Mouse (Mus musculus) activated CD4-positive, CD25-positive, alpha-beta regulatory T cell, adult 4 months (primary cell): ENCODE data around the gene Slc28a1. TPM values are rescaled to one million over a fixed set of nuclear protein-coding genes. Genes with fewer than 3 reads are reported as not detected.
"Not testable (repeated sequence)": the region's sequence is repeated elsewhere in the genome, so short reads cannot be mapped to it uniquely, and the experiment has no call there.

ENCODE experiments used
- ATAC-seq: one replicate; pipeline ENCODE4 v1.8.0; 2017
- polyA plus RNA-seq, 2 experiments: library from polyadenylated mRNA; unstranded; fragments of 100-300 nt; shearing (Covaris generic); gene quantifications; one replicate each; pipeline ENCODE4 v1.2.1; 2017

The Slc28a1 gene
- polyA plus RNA-seq, 2 experiments from 2014 or later: not detected

DNA sequence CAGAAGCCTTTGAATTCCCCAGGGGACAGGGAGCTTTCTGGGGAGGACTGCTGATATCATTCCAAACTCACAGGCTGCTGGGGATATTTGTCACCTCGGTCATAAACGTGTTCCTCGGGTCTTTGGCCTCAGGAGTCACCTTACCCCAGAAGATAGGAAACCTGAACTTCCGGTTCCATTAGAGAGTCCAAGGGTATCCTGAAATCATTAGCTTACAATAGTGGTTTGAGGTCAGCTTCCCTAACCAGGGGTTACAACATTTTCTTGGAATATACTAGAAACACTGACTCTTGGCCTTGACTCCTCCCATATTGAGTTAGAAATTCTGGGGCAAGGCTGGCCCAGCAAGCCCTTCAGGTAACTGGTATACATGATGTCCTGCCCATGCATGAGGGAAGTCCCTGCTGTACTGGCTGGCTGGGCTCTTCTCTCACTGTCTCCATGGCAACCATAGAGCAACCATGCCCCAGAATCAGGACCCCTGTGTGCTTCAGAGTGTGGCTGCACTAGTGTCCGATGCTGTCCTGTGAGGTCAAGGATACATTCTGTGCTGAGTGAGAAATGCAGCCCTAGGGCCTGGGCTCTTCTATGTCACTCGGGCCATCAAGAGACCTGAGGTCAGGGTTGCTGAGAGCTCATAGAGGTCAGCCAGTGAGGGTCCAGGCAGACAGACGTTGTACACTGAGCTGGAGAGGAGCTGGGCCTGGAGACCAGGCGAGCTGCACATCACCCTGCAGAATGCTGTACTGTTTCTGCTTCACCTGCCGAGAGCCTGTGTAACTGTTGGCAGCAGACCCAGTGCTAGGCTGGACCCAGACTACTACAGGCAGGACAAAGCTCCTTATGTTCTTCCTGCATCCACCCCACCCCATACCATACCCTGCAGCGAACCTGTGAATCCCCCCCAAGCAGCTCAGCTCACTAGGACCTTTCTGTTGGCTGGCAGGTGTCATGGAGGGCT is 10.9 kb downstream of the Slc28a1 start:
- ATAC-seq: no peak

DNA sequence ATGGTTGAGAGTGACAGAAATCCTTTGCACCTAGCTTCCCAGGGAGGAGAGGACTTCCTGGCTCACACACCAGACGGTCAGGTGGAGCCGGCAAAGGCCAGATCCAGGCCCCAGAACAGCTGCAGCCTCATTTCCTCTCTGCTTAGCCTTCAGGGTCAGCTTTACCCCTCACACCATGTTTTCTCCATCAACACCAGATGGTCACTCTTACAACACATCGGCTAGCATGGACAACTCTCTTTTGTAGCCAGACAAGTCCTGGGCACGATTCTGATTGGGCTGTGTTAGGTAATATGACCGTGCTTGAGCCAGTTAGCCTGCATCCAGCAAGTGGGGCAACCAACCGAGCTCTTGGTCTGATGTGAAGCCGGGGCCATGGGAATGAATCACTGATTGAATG is 17.3 kb downstream of the Slc28a1 start:
- ATAC-seq: no peak

DNA sequence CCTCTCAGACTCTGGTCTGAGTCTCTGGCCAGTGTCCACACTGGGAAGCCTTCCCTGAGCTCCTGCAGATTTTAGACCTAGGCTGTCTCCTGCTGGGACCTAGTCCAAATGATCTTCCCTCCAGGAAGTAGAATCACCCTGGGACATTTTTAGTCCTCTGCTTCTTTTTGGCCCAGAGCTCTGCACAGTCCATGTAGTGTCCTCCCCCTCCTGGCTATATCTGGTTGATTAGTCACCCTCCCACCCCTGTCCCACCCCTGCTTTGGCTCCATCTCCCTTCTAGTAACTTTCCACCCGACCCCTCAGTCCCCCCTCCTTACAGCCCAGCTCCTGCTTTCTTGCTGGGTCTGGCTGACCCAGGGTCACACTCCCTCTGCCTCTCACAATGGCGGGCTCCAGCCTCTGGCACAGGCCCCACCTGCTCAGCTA is 18.3 kb downstream of the Slc28a1 start:
- no peak for ATAC-seq

DNA sequence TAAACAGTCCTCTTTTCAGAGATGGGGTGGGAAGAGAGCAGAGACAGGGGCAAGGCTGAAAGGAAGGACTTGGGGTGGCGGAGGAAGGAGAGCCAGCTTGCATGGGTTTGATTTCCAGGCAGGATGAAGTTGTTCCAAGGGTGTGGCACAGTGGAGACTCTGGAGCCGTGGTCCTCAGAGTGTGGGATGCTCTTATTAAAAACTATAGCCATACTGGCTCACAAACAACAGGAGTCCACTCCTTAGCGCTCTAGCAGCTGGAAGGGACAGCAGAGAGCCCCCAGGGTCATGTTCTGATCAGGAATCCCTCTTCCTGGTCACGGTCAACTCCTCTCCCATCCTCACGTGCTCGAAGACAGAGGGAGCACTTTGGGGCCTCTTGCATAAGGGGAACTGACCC is 18.8 kb downstream of the Slc28a1 start:
- no peak for ATAC-seq

DNA sequence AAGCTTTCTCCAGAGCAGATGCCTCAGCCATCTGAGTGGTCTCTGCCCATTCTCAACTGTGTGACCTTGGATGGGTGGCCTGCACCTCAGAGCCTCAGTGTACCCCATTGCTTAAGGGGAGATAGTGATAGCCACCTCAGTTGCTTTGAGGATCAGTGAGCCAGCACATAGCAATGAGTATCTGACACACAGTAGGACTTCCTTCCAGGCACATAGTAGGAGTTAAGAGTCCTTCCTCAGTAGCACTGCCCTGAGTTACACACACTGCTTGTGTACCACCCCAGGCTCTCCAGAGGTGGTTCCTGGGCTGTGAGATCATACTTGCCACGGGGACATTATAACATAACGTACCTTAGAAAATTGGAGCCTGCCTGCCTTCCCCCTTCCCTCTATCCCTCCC is 19.3 kb downstream of the Slc28a1 start:
- no peak for ATAC-seq

DNA sequence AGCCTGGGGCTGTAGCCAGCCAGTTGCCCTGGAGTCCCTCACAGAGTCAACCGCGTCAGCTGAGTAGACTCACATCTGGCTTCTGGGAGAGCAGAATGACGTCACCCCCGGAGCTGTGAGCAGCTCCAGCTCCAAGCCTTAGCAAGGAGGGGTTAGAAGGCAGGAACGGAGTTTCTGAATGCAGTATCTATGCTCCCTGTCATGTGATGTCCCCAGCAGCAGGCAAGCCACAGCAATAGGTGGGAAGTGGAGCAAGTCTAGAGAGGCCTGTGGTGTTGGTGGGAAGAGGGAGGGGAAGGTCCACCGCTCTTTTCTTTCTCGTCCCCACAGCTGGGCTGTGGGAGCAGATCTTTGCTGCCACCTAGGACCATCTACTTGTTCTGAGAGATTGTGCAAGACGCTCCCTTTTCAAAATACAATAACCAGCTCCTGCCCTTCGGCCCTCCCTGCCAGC is 20.0 kb downstream of the Slc28a1 start:
- no peak for ATAC-seq

DNA sequence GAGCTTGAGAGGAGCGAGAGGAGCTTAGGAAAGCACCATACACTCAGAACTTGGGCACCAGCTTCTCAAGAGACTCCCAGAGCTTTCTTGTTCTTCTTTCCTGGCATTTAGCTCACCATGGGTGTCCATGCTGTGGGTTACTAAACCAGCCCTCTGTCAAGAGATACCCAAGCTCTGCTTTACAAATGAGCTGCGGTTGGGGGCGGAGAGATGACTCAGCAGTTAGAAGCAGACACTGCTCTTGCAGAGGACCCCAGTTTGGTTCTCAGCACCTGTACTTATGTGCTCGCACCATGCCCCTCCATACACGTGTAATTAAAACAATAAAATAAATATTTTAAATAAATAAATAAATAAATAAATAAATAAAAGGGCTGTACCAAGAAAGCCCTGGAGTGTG is 22.7 kb downstream of the Slc28a1 start:
- ATAC-seq: no peak

DNA sequence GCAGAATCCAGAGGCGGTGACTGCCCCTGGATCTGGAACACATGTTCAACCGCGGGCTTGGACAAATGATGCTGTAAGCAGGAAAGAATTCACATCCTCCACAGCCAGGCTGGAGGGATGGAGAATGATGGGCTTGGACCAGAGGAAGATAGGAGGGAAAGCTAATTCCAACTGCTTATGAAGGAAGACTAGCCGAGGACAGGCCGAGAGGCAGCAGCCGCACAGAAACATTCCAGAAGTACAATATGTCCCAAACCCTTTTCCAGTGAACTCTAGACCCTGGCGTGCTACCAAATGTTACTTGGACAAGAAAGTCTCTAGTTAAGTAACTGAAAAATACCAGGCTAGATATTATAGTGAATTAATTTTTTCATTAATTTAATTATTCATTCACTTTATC is 24.5 kb downstream of the Slc28a1 start:
- no peak for ATAC-seq

DNA sequence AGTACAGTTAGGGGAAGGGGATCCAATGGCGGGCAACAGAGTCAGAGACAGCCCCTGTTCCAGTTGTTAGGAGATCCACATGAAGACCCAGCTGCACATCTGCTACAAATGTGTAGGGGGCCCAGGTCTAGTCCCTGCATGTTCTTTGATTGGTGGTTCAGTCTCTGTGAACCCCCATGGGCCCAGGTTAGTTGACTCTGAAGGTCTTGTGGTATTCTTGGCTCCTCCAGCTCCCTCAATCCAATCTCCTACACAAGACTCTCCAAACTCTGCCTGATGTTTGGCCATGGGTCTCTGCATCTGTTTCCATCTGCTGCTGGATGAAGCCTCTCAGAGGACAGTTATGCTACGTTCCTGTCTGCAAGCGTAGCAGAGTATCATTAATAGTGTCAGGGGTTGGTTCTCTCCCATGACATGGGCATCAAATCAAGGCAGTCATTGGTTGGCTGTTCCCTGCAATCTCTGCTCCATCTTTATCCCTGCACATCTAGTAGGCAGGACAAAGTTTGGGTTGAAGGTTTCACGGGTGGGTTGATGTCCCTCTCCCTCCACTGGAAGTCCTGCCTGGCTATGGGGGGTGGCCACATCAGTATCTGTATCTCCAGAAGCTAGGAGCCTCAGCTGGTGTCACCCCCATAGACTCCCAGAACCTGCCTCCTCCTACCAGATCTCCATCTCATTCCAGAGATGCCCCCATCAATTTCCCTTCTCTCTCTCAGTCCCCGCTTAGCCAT is 25.2 kb downstream of the Slc28a1 start:
- ATAC-seq: no peak

DNA sequence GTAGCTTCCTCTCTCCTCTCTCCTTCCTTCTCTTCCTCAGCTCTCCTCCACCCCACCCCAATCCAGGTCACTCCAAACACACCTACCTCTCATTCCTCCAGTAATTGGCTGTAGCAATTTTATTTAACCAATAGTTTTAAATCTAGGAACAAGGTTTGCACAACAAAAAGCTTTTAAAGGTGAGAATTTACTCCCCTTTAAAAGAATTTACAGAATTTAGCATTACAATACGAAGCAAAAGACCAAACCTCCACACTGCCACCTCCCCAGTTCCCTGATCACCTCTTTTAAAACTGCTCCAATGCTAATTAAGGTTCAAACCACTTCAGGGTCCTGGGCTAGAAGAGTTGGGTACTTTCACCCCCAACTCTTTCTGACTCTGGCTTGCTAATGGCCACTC is 26.9 kb downstream of the Slc28a1 start:
- ATAC-seq: no peak

DNA sequence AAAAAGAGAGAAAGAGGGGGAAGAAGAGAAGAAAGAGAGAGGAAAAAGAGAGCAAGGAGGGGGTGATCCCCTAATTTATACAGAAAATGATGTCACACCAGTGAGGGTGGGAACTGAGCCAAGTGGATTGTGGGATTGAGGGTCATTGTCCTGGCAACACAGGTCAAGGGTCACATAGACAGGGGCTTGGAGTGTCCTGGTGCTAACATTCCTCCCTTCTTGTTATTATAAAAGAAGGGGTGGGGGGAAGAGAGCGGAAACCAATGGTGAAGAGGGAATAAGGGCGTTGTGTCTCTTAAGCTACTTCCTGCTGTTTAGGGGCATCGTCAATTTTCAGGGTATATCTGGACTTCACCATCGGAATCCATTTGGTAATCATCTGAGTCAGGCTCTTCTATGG is 28.5 kb downstream of the Slc28a1 start:
- not testable (repeated sequence) for ATAC-seq

DNA sequence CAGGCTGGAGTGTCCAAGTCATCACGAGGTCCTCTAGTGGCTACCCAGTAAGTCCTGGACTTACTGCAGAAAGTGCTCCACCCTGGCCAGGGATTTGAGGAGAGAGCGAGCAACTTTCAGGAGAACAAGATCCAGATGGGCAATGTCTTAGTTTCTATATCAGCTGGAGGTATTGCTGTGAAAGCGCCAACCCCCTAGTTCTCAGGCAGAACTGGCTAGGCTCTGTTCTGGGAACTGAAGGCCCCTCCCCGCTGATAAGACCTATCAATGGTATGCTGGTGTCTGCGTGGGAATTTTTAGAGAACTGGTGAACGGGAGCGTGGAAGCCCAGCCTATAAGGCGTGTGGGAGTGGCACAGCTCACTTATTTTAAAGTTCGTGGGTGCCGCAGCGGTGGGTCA is 35.2 kb downstream of the Slc28a1 start:
- no peak for ATAC-seq

DNA sequence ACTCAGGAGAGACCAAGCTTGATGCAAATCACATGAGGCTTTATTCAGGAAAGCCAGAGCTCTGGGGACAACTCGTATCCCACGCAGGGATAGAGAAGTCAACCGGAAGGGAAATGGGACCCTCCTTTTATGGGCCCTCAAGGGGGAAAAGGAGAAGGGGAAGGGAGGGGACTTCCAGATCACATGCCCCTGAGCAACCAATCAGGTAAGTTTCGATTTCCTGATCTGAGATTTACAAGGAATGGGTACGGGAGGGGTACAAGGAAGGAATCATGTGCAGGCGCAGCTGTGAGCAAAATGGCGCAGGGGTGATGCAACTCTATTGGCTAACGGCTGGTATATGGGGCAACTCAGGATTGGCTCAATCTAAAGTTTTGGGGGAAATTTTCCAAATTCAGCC is 36.6 kb downstream of the Slc28a1 start:
- ATAC-seq: no peak

DNA sequence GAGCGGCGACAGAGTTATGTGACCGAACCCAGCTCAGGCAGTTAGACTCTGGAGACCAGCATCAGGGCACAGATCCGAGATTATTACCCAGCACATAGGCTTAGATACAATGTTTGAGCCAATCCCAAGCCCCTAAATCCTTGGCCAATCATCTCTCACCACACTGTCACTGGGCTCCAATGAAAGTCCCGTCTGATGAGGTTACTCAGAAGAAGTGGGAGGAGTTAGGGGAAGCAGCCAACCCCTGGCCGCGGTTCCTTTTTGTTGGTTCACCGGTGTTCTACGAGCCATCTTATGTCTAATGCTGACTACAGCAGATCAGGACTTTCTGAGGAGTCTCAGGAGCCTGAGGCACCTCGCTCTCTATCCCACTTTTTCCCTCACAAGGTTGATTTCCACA is 37.7 kb downstream of the Slc28a1 start:
- no peak for ATAC-seq

DNA sequence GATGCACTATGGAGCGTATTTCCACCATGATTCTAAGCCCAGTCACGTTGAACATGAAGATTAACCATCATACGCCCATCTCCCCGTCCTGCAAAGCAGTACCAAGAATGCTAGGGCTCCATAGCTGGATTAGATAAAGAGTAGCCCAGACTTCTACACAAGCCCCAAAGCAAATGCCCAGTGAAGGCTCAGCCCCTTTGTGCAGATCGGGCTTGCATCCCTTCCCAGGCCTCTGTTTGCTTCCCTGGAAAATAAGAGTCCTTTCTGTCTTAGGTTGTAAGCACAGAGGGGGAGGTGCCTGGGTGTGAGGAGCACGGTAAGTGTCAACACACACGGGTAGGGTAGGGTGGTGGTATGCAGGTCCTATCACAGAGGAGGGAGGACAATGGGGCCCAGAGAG is 38.2 kb downstream of the Slc28a1 start:
- ATAC-seq: no peak

DNA sequence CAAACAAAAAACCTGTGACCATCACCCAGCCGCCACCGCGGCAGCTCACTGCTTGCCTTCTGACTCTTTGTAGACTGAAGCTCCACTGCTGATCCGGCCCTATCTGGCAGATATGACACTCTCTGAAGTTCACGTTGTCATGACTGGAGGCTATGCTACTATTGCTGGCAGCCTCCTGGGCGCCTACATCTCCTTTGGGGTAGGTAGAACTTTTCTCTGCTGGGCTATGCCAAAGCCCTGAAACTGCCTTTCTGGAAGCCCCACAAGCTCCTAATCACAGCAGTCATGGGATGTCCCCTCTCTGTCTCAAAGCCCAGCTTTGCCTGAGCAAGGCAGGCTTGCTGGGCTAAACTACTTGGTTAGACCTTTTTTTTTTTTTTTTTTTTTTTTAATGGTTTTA is 38.7 kb downstream of the Slc28a1 start:
- ATAC-seq: no peak

DNA sequence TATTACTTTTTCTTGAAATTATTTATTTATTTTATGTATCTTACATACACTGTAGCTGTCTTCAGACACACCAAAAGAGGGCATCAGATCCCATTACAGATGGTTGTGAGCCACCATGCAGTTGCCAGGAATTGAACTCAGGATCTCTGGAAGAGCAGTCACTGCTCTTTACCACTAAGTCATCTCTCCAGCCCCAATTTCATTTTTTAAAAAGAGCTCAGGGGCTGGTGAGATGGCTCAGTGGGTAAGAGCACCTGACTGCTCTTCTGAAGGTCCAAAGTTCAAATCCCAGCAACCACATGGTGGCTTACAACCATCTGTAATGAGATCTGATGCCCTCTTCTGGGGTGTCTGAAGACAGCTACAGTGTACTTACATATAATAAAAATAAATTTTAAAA is 39.6 kb downstream of the Slc28a1 start:
- not testable (repeated sequence) for ATAC-seq

DNA sequence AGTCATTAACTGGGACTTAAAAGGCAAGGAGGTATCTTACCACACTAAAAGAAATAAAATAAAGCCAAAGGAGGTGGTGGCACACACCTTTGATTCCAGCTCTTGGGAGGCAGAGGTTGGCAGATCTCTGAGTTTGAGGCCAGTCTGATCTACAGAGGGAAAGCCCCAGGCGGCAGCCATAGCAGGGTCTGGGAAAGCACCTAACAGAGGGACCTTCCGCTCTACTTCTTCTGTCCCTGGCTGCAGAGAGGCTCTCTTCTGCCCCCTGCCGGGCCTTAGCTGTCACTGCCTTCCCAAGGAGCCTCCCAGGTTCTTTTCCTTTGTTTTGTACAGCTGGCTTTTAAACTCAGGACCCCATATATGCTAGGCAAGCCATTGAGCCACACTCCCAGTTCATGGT is 40.4 kb downstream of the Slc28a1 start:
- peak; percentile 100 for ATAC-seq

DNA sequence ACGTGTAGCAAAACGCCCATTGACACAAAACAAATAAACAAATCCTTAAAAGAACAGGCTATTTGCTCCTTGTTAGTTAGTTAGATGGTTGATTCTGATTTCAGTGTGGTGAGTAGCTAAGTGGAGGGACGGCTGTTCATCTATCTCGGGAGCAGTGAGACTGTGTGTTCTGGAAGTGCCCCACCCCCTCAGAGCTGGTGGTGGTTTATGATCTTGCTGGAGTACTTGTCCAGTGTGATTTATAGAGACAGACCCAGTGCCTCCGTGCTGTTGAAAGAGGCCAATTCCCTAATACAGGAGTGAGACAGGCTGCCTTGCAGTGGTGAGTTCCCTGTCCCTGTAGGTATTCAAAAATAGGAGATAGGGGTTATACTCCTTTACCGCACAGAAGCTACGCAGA is 44.3 kb downstream of the Slc28a1 start:
- no peak for ATAC-seq

DNA sequence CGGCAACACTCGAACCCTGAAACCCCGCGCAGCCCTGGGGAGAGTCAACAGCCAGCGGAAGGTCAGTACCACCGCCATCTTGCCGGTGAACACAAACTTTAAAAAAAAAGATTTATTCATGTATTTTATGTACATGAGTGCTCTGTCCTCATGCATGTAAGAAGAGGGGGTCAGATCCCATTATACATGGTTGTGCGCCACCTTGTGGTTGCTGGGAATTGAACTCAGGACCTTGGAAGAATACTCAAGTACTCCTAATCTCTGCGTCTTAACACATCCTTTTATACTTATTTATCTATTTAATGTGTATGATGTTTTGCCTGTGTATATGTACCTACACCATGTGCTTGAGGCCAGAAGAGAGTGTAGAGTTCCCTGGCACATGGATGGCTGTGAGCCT is 47.1 kb downstream of the Slc28a1 start:
- no peak for ATAC-seq

DNA sequence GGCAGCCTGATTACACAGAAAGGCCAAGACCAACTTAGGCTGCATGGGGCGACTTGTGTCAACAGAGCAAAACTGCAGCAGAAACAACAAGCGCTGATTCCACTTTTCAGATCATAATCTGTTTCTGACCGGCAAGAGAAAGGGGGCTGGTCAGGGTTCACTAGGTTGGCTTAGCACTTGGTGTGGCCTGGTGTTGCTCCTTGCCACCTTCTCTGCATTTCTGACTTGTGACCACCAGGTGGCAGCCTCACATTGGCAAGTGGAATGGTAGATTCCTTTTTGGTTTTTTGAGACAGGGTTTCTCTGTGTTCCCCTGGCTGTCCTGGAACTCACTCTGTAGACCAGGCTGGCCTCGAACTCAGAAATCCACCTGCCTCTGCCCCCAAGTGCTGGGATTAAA is 47.7 kb downstream of the Slc28a1 start:
- ATAC-seq: peak; percentile 56

DNA sequence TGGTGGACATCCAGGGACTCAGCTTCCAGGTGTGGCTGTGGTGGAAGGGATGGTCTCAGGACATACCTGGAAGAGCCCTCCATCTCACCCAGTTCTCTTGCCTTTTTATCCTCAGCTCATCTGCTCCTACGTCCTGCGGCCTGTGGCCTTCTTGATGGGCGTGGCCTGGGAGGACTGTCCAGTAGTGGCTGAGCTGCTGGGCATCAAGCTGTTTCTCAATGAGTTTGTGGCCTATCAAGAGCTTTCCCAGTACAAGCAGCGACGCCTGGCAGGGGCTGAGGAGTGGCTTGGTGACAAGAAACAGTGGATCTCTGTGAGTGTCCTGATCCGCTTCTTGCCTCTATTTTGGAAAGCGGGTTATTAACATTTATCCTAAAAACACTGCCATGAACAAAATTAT is 49.8 kb downstream of the Slc28a1 start:
- no peak for ATAC-seq

DNA sequence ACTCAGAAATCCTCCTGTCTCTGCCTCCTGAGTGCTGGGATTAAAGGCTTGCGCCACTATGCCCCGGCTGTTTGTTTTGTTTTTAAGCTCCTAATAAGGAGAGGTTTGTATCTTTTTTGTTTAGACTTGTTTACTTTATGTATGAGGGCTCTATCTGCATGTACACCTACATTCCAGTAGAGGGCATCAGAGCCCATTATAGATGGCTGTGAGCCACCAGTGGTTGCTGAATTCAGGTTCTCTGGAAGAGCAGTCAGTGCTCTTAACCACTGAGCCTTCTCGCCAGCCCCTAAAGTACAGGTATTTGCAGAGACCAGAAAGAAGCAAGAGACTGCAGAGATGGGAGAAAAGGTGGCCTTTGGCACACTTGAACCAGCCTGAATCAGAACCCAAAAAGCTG is 52.5 kb downstream of the Slc28a1 start:
- ATAC-seq: peak; percentile 69

DNA sequence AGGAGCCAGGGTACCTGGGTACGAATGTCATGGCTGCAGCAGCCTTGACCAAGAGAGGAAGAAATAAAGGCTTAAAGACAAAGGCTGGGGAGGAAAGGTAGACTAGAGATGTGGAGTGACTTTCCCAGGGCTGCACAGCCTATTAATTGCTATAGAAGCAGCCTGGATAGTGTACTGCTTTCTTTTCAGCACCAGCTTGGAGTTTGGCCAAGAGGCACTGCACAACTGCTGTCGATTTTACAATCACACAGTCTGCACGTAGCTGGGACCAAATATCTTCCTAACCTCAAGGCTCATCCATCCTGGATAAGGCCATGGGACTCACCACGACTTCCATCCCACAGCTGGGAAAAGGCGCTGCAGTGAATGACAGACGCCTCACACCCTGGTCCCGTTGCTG is 54.8 kb downstream of the Slc28a1 start:
- no peak for ATAC-seq
